Mouse (Mus musculus) WW6 (cell line): ENCODE measurements at regions not wholly inside any gene's neighbourhood (a gene's known extent, or its start where the extent isn't known, plus 50 kb on each side); places are given as distances from the start of the nearest gene placed in this dataset.

Experiments used
- DNase-seq: peaks from one replicate; pipeline ENCODE4 v3.0.0-alpha.2; 2013; ENCODE audit warnings: low read depth, low spot score

- no peak for DNase-seq
Measured at GRCm38 (mm10) chr16:75663871-75664270, 71.2 kb downstream of the Rbm11 start.

DNA sequence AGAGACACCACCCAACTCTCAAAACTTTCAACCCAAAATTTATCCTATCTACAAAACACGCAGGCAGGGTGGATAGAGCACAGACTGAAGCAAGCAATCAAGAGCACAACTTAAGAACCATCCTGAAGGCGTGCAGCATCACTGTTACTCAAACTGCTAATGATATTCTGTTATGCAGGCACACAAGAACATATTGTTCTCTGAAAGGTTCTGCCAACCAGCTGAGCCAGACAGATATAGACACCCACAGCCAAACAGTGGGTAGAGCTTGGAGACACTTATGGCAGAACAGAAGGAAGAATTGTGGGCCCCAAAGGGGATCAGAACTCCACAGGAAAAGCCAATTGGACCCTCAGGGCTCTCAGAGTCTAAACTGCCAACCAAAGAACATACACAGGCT lies 74.9 kb downstream of the Rbm11 start:
- no peak for DNase-seq

DNA sequence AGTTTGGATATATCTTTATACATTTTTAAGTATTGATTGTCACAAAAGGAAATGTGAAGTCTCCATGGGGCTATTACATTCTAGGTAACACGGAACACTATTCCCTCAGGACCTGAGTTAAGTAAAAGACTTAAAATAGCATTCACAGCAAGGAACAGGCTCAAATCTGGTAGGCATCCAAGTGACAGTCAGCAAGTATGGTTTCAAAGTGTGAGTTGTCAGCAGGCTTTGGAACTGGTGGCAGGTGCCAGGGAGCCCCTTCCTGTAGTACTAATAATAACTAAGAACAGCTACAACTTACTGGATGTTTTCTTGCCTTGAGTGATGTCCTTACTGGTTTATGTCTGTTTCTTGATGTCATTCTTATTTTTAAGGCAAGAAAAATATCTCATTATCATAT lies 79.5 kb downstream of the Rbm11 start:
- no peak for DNase-seq

- DNase-seq, result peak; percentile 14
Measured at GRCm38 (mm10) chr16:75675871-75676270, 83.2 kb downstream of the Rbm11 start.

DNA sequence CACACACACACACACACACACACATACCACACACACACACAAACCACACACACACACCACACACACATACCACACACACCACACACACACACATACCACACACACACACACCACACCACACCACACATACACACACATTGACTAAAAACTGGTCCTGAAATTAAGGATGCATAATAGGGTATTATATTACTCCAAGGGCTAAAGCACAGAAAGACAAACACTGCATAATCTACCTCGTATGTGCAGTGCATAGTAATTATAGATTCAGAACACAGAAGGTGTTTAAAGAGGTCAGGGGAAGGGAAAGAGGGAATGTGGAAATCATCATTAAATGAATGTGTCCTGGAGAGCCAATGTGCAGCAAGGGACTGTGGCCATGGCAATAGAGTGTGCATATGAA lies 84.5 kb downstream of the Rbm11 start:
- DNase-seq, result no peak
